Mouse (Mus musculus): ENCODE measurements around the gene Lrp10. TPM values are rescaled to one million over a fixed set of nuclear protein-coding genes. Genes with fewer than 3 reads are reported as not detected.

Gene Lrp10
- polyA plus RNA-seq, 1 experiment: 81.0 TPM

DNA sequence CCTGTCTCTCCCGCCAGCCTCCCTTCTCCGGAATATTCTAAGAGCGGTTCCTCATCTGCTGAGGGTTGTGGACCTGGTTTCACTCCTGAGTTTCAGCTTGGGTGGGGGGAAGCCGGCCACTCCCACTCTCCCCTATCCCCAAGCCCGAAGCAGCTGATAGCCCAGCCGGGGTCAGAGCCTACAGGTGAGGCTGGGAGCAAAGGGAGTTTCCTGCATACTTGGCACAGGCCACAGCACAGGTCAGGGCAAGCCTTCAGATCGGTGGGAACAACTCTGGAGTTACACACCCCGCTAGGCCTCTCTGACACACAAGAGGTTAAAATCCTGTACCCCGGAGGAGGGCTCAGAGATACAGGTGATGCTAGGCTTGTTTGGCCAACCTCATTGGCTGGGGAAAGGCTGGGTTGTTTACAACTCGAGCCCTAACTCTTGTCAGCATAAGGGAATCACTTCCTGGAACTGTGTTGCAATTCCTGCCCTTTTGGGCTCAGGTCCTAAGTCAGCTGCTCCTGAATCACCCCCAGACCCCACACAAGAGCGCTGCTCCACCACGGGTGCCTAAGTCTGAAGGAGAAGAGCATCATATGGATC is 29.9 kb upstream of the Lrp10 start:
- DNase-seq (ENCODE audit: low spot score): no peak

DNA sequence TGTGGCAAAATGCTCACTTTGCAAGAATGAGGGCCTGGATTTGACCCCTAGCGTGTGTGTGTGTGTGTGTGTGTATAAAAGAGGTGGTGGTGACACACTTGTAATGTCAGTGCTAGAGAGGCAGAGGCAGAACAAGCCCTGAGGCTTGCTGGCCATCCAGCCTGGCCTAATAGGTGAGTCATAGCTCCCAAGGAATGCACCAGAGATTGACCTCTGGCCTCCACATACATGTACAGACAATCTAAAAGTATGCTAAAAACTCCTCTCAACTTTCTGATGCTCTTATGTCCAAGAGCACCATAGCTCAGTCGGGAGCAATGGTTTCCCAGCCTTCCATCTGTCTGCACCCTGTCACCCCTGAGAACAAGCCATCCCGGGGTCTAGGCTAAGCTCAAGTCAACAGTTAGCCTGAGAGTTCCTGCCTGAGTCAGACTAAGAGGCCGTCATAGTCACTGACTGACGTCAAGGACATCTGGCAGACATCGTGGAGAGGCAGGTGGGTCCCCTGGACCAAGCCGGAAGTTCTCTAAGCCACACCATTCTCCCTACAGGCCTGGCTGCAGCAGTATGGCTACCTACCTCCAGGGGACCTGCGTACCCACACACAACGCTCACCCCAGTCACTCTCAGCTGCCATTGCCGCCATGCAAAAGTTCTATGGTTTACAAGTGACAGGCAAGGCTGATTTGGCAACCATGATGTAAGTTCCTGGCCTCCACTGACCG is 28.6 kb upstream of the Lrp10 start:
- no peak for DNase-seq (ENCODE audit: low spot score)

DNA sequence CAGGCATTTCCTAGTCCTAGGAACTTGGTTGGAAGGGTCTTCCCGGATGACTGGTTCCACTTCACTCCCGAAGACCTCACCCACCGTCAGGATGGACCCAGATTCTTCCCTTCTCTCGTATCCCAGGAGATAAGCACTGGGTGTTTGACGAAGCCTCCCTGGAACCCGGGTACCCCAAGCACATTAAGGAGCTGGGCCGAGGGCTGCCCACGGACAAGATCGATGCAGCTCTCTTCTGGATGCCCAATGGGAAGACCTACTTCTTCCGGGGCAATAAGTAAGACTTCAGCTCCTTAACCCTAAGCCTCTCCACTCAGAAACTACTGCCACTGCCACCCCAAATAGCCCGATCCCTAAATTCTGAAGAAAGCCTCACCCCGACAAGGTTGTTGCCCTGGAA is 24.8 kb upstream of the Lrp10 start:
- DNase-seq (ENCODE audit: low spot score): no peak

DNA sequence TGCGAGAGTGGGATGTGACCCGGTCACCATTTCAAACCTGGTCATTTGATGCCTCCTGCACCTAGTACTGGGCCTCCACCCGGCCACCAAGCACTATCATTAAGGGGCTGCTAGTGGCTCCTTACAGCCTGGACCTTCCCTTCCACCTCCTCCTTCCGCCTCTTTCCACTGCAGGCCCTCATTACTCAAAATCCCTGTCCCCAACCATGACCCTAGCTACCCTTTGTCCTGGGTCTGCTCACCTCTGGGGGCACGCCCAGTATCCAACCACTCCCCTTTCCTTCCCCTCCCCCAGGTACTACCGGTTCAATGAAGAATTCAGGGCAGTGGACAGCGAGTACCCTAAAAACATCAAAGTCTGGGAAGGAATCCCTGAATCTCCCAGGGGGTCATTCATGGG is 24.3 kb upstream of the Lrp10 start:
- DNase-seq (ENCODE audit: low spot score): no peak

DNA sequence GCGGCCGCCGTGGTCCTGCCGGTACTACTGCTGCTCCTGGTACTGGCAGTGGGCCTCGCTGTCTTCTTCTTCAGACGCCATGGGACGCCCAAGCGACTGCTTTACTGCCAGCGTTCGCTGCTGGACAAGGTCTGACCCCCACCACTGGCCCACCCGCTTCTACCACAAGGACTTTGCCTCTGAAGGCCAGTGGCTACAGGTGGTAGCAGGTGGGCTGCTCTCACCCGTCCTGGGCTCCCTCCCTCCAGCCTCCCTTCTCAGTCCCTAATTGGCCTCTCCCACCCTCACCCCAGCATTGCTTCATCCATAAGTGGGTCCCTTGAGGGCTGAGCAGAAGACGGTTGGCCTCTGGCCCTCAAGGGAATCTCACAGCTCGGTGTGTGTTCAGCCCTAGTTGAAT is 23.4 kb upstream of the Lrp10 start:
- DNase-seq (ENCODE audit: low spot score): no peak

DNA sequence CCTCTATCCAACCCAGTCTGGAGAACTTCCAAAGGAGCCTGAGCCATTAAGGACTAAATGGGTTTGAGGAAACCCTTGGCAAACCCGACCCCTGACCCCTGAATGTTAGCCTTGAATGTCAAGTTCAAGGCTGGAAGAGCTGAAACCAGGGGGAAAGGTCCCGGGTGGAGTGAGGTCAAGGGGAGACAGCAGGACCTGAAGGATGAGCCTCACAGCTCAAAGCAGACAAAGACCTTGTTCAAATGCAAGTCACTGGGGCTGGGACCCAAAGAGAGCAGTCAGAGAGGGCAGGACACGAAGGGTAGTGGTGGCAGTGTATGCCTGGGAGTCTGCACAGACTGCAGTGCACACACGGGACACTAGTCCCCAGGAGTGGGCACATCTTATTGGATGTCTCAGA is 22.6 kb upstream of the Lrp10 start:
- DNase-seq (ENCODE audit: low spot score): no peak

DNA sequence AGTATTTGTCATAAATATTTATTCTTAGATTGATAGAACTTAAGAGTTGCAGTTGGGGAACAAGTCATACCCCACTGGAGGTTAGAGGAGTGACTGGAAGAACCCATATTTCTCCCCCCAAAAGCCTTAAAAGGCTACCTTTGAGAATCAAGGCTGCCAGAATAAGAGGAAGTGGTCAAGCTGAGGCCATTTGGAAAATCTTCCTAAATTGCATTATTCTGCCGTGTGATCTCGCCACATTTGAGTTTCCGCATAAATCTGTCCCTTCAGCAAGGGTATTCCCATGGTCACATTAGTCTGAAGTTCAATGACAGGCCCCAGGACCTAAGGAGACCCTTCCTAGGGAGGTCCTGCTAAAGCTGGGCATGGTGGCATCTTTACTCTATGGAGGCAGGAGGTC is 21.4 kb upstream of the Lrp10 start:
- no peak for DNase-seq (ENCODE audit: low spot score)

DNA sequence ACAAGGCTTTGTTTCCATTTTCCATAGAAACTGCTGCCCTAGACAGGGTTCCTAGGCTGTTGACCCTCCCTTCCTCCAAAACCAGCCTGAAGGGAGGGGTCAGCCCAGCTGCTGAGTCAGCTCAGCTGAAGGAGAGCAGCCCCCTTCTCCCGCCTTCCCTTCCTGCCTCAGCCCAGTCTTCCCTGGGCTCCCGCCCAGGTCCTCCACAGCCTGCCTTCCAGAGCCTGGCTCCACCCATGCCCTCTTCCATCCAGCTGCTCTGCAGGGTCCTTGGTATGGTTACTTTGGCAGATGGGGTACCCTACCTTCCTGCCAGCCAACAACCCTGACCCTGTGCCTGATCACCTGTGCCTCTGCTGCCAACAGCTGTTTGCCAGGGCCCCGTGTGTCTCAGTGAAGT is 20.7 kb upstream of the Lrp10 start:
- DNase-seq (ENCODE audit: low spot score): no peak

DNA sequence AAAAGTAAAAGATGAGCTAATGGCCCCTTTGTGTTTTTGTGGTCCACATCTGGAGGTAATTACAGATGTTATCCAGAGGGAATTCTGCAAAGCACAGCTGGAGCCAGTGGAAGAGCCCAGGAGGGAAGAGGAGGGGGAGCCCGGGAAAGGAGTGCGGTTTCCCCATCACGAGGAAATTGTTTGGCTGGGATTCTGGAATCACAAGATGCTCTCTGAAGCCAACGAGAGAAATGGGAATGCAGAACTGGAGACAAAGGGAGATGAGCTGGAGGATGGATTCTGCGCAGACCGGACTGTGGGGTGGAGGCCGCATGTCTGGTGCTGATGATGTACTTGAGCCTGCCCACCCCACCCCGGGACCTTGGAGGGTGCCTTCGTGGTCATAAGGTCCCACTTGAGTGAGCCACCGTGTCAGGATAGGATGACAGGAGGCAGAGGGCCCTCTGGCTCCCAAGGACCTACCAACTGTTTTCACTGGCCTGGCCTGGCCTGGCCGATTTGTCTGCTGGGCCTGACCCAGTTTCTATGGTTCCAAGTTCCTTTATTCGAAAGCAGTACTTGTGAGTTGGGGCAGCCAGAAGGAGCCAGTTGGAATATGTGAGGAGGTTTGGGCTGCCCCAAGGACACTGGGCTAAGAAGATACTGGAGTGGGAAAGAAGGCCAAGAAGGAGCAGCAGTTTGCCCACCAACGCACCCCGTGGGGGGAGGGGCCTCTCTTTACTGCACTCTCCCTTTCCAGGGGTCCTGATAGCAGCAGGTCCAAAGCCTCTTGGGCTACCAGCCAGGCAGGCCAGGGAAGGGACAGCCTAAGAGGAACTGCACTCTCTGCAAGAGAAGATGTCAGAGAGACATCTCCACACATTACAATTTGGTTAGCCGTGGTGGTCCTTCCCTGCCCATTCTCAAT is 20.0 kb upstream of the Lrp10 start:
- DNase-seq (ENCODE audit: low spot score): no peak

DNA sequence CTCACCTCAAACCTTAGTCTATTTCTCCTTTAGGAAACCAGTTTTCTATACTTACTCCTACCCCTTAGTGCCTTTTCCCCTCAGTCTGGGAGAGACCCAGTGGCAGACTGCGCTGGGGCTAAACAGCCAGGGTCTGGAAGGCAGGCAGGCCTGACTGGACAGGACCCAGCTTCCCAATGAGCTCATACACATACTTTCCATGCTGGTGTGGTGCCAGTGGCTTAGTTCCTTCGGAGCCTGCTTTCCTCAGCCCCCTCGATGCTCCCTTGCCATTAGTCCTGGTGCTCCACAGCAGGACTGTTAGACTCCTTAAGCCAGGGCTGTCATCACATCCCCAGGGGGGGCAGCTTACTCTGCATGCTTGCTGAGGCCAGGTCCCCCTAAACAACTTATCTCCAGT is 18.5 kb upstream of the Lrp10 start:
- DNase-seq (ENCODE audit: low spot score): no peak

DNA sequence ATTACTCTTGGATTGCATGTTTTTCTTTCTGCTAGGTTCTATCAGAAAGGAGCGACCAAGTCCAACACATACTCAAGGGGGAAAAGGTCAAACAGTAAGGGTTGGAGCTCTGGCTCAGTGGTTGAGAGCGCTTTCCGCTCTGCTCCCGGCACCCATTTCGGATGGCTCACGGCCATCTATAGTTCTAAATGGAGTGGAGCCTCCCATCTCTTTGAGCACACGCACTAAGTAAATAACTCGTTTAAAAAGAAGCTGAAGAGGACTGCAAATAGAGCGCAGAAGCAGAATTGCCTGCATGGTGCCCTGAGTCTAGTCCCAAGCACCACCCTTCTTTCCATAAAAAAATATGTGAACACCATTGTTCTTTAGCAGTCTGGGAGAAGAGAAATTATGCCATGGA is 10.4 kb upstream of the Lrp10 start:
- DNase-seq (ENCODE audit: low spot score): no peak

DNA sequence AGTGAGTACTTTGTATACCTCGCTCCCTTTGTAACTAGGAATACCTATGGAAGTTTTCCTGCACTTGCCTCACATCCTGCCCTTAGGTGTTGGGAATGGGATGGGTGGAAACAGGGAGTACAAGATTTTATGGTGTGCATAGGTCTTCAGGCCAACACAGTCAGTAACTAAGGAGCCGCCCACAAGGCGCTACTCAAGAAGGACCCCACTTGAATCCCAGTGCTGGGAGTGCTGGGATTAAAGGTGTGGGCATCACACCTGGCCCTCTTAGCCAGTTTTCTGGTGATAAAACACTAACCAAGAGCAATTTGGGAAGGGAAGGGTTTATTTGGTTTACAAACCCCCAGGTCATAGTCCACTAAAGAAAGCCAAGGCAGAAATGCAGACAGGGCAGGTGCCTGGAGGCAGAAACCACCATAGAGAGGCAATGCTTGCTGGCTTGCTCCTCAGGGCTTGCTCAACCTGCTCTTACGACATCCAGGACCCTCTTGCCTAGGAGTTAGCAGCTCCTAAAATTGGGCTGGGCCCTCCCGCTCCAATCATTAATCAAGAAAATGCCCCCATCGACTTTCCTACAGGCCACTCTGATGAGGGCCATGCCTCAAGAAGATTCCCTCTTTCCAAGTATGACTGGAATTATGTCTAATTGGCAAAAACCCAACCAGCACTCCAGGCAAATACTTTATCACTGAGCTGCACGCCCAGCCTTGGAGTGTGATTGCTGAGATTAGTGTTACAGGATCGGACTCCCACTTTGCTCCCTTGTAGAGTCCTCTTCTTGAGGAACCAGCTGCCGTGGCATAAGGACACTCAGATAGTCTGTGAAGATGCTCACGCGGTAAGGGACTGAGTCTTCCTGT is 9.0 kb upstream of the Lrp10 start:
- no peak for DNase-seq (ENCODE audit: low spot score)

DNA sequence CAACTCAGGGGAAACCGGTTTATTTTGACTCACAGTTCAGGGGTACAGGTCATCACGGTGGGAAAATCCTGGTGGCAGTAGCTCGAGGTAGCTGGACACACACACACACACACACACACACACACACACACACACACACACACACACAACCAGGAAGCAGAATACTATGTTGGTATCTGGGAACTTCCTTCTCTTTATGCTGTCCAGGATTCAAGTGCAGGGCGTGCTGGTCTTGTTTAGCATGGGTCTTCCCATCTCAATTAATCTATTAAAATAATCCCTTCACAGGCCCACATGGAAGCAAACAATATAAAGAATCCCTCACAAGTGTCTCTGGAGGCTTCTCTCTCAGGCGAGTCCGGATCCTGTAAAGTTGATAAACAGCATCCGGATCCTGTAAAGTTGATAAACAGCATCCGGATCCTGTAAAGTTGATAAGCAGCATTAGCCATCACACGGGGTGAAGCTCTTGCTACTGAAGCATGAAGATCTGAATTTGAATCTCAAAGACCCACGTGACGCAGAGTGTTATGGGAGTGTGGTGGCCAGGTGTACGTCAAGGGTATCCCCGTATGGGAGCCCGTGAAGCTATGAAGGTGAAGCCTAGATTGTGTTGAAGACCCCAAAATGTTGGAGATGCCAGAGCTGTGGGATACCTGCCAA is 5.9 kb upstream of the Lrp10 start:
- DNase-seq (ENCODE audit: low spot score): no peak

DNA sequence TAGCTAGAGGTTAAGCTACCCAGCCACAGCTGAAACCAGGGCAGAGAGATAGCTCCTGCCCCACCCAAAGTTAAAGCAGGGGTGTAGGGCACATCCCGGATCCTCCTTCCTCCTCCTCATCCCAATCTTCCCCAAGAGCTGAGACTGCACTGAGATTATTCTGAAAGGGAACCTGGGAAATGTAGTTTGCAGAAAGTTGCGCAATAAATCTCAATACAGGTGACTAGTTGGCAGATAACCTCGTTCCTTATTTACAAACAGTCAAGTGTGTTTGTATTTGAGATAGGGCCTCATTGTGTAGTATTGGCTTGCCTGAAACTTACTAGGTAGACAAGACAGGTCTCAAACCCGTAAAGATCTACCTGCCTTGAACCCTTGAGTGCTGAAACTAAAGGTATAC is 1.8 kb upstream of the Lrp10 start:
- no peak for DNase-seq (ENCODE audit: low spot score)

DNA sequence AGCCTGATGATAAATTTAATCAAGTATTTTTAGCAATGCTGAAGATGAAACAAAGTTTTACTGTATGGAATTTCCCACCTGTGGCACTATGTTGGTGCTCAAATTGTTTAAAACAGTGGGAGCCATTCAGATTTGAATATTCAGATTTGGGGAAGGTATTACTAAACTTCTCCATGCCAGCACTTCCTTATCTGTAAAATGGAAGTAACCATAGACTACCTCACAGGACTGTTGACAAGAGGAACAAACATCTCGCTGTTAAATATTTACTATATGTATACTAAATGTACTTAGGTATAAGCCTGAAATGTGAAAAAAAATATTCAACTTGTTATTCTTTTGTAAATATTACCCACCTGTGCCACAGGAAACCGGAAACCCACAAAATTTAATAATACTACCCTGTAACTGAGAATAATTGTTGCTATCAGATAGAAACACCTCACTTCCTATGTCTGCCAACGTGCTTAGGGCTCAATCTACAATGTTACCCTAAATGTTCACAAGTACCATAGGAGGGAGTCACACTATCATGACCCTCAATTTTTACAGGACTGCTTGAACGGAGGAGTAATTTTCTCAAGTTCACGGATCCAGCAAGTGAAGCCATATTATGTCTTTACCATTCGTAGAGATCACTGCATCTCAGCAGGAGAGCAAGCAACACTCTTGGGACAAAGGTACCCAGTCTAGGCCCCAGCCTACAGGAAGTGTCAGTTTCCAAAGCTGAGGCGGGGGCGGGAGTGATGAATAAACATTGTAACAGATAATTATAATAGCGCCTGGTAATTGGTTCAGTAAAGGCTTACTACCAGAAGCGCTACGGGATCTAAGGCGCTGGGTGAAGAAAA is 604 bp upstream of the Lrp10 start:
- DNase-seq (ENCODE audit: low spot score): no peak

DNA sequence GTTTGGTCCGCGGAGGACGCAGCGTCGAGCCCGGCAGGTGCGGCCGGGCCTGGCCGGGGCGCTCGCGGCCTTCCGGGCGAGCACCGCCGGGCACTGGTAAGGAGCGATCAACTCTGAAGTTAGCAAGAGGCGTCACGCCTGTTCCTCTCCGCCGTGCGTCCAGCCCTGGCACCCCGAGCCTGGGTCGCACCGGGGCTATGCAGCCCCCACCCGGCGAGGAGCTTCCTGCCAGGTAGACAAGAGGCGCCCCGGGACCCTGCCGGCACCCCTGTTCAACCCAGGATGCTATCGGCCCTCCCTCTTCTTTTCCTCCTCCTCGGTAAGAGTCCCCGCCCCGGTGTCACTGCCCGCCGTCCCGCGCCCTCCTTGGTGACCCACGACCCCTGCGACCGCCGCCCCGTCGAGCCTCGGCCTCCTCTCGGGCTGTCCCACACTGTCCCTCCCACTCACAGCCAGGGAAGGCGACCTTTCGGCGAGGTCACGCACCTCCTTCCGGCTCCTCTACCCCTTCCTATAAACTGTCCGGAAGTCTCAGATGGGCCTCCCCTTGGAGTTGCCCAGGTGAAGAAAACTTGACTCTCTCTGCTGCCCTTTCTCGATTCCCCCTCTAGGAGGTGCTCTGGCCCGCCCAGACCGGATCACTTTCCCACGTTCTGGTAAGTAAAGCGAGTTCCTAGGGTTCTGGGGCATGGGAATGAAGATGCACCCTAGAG is 512 bp downstream of the Lrp10 start:
- no peak for DNase-seq (ENCODE audit: low spot score)

DNA sequence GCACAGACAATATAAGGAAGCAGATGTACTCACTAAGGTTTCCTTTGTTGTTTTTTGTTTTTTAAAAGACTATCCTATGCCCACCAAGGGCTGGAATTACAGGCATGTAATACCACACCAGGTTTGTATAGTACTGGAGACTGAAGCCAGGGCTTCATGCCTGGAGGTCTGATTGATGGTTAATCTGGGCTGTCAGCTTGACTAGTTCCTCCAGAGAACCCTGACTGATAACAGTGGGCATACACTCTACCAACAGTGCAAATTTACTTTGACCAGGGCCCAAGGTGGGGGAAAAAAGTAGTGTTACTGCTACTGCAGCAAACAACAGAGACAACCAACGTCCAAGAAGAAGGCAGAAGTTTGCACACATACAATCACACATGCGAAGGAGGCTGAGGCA is 7.5 kb downstream of the Lrp10 start:
- DNase-seq (ENCODE audit: low spot score): no peak

DNA sequence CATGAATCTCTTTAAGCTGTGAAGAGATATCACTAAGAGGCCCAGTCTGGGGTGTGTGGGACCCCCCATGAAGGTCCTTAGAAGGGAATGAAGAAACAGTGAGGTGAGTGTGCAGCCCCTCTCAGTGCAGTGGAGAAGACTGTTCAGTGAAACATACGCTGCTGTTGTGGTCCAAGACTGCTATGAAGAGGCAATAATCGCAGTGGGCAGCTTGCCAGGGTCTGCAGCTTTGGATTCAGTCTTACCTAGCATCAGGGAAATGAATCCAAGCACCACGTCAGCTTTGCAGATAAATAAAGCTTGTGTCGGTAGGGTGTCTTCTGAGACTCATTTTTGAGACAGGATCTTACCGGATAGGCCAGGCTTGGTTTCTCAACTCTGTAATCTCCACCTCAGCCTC is 8.7 kb downstream of the Lrp10 start:
- DNase-seq (ENCODE audit: low spot score): no peak

DNA sequence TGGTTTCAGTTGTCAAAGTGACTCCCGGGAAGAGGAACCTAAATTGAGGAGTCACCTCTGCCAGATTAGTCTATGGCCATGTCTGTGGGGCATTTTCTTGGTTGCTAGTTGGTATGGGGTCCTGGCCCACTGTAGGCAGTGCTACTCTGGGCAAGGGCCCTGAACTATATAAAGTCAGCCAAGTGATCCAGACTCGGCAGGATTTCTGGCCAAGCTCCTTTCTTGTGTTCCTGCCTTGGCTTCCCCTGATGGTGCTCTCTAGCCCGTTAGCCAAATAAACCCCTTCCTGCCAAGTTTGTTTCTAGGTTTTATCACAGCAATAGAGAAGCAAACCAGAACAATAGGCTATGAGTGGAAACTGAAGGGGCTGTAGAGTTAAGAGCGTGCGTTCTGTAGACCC is 10.8 kb downstream of the Lrp10 start:
- no peak for DNase-seq (ENCODE audit: low spot score)

Data from urinary bladder, adult 2 months (tissue).